Mouse (Mus musculus) gastrocnemius, postnatal 4 days (tissue): ENCODE measurements around the gene Arih2. TPM values are rescaled to one million over a fixed set of nuclear protein-coding genes. Genes with fewer than 3 reads are reported as not detected.
"Not testable (repeated sequence)": the region's sequence is repeated elsewhere in the genome, so short reads cannot be mapped to it uniquely, and the experiment has no call there.

Source experiments
- DNase-seq, 2 experiments: peaks; one replicate each; pipeline ENCODE4 v3.0.0; 2021 to 2022; ENCODE audit warnings: low spot score in 2 of 2, mixed read lengths in 2 of 2
- long read RNA-seq, 2 experiments: library from polyadenylated mRNA; stranded (forward); transcript quantifications; one replicate each; pipeline ENCODE4 v2.0.0; 2021
- total RNA-seq, 2 experiments: library from RNA; stranded (reverse); gene quantifications; 2 replicates each; pipeline ENCODE4 v1.2.3; 2021

Gene Arih2
- total RNA-seq, result 10 to 100 TPM; 58.2 to 68.8 TPM
- long read RNA-seq, experiment 1, transcript Arih2-201 (16 exons, 3,924 nt), result major isoform, 34 of 62 reads
- long read RNA-seq, experiment 1, transcript Arih2-208 (1 exons, 3,664 nt), result minor isoform, 7 of 62 reads
- long read RNA-seq, experiment 1, partial matches to known transcripts, result 7 of 62 reads
- long read RNA-seq, experiment 1, other reads (novel, unspliced or antisense), result 14 of 62 reads
- long read RNA-seq, experiment 2, transcript Arih2-201 (16 exons, 3,924 nt), result major isoform, 43 of 92 reads
- long read RNA-seq, experiment 2, transcript Arih2-208 (1 exons, 3,664 nt), result minor isoform, 10 of 92 reads
- long read RNA-seq, experiment 2, partial matches to known transcripts, result 12 of 92 reads
- long read RNA-seq, experiment 2, other reads (novel, unspliced or antisense), result 27 of 92 reads

GRCm38 (mm10) chr9:108648611-108649560 is at the start of gene Arih2:
TSS of gene Arih2 (minus strand) at chr9:108649386.
- DNase-seq, result peak; percentile 79 to 92

DNA sequence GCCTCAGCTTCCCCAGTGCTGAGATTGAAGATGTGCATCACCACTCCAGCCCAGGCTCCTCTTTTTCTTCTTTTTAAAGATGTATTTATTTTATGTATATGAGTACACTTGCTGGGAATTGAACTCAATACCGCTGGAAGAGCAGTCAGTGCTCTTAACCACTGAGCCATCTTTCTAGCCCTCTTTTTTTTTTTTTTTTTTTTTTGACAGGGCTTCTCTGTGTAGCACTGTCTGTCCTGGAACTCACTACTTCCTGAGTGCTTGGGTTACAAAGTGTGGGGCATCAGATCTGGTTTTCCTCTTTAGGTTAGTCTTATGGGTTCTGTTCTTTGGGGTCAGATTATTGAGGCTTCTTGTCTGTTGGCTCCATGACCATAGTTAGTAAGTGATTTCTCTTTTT is 45.3 kb upstream of the Arih2 start:
- no peak for DNase-seq

DNA sequence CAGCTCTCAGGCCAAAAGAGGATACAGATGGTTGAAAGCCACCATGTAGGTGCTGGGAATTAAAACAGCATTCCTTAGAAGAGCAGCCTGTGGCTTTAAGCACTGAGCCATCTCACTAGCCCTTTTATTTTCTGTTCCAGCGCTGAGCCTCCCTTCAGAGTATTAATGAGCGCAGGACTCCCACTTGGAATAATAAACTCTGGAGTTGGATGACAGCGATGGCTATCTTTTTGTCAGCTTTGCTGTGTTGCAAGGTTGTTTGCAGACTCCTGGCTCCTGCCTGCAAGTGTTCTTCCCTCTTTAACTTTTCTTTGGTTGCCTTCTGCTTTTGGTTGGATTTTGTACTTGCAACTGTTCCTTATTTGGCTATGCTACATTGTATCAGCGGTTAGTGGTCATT is 44.8 kb upstream of the Arih2 start:
- no peak for DNase-seq

- peak; percentile 30 to 63 for DNase-seq
Observed at GRCm38 (mm10) chr9:108692226-108693041, 43.2 kb upstream of the Arih2 start.

DNA sequence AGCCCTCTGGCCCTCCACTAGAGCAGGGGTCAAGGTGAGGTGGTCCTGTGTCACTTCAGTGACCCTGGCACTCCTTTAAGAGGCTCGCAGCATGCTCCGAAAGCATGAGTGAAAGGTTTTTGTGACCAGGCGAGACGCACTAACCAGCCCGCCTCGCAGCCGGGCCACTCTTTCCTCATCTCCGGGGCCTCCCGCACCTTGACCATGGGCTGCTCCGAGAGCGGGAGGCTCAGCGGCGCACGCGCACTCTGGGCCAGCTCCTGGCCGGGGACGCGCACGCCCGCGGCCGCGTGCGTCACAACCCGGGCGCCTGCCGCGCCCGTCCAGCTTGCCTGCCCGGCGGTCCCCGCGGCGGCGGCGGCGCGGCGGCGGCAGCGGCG is 42.6 kb upstream of the Arih2 start:
- peak; percentile 78 to 87 for DNase-seq

GRCm38 (mm10) chr9:108691371-108691770 is 42.2 kb upstream of the Arih2 start:
- DNase-seq, result no peak

DNA sequence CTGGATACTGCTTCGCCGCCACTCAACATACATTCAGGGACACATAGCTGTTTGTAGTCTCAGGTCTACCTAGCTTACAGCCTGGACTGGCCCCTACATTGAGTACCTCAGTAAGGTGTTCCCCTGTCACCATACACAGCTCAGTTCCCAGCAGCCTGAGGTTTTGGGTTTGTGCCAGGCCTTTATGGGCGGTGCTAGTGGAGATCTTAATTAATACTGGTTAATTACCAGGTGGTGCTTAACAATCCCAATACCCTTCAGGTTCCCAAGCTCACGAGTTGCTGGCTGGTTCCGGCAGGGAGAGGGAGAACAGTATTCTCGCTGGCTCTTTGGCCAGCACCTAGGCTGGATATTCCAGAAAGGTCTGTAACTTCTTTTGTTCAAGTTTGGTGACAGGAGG is 41.7 kb upstream of the Arih2 start:
- no peak for DNase-seq

- DNase-seq, result no peak
Observed at GRCm38 (mm10) chr9:108689993-108690392, 40.8 kb upstream of the Arih2 start.

DNA sequence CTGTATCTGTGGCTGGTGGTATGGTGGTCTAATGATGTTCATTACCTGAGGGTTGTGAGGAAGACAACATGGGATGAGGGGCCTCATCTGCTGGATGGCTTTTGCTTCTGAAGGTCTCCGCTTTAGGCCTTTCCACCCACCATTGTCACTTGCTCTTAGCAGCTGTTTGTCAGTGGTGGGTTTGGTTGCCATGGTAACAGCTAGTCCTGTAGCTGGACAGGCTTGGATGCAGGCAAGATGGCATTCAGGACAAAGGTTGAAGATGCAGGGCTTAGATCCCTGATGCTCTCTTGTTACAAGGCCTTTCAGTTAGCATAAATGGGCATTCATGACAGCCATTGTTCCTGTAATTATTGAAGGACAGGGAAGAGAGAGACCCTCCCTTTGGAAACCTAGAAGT is 39.9 kb upstream of the Arih2 start, which contains the start of gene Prkar2a:
Prkar2a (plus strand) TSS at position 209 of the 400 bp plus-strand sequence.
- no peak for DNase-seq

DNA sequence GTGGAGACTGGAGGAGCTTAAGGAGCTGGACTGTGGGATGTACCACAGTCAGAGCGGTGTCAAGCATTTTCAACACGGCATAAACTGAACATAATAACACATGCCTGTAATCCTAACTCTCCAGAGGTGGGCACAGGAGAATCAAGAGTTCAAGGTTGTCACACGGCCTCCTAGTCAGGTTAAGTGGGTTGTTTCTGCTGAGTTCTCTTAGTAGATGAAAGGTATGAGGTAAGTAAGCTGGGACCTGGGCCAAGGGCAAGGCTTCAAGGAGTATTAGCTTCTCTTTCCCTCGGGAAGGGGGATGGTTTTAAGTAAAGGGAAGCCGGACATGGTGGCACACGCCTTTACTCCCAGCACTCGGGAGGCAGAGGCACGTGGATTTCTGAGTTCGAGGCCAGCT is 39.3 kb upstream of the Arih2 start:
- no peak for DNase-seq

GRCm38 (mm10) chr9:108687686-108688085 is 38.5 kb upstream of the Arih2 start:
- DNase-seq, result no peak

DNA sequence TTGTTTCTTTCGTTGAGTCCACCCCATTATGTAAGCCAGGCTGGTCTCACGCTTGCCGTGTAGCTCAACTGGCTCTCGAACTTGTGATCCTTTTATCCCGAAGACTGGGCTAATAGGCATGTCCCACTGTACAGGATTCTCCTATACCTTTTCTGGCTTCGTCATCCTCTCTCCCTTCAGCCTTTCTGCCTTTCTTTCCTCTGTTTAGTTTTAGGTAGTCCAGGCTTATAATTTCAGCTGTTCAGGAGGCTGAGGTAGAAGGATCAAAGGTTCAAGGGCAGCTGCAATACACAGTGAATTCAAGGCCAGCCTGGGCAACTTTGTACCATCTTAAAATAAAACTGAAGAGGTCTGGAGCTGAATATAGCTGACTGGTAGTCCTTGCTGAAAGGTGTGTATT is 38.0 kb upstream of the Arih2 start:
- no peak for DNase-seq

DNA sequence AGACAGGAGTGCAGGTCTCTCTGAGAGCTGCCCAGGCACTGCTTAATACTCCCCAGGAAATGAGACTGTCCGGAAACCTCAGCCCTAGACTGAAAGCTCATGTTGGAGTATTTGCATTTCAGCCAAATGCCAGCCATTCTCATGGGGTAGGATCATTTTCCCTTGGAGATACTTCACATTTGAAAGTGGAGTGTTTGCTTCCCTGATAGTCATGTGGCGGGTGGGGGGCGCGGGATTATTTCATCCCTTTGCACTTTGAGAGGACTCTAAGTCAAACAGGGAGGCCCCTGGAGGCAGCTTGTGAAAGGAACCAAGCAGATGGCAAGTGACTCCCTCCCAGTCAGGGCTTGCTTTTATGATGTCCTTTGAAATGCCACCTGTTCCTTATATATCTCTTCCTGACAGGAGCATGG is 37.3 kb upstream of the Arih2 start:
- no peak for DNase-seq

- DNase-seq, result no peak
Observed at GRCm38 (mm10) chr9:108680026-108680425, 30.8 kb upstream of the Arih2 start.

- DNase-seq, result no peak
Observed at GRCm38 (mm10) chr9:108673151-108673550, 24.0 kb upstream of the Arih2 start.

- DNase-seq, result no peak
Observed at GRCm38 (mm10) chr9:108669875-108670274, 20.7 kb upstream of the Arih2 start.

GRCm38 (mm10) chr9:108662660-108663059 is 13.5 kb upstream of the Arih2 start:
- DNase-seq, result no peak

GRCm38 (mm10) chr9:108661677-108662612 is 12.8 kb upstream of the Arih2 start, which contains the start of gene Slc25a20:
TSS of gene Slc25a20 (plus strand) at chr9:108662088.
- DNase-seq, result peak; percentile 54 to 71

GRCm38 (mm10) chr9:108655865-108656264 is 6.7 kb upstream of the Arih2 start:
- DNase-seq, result not testable (repeated sequence)
